Comparison of ENCODE assay signal across 8 mouse cellular contexts in the genomic region with DNA sequence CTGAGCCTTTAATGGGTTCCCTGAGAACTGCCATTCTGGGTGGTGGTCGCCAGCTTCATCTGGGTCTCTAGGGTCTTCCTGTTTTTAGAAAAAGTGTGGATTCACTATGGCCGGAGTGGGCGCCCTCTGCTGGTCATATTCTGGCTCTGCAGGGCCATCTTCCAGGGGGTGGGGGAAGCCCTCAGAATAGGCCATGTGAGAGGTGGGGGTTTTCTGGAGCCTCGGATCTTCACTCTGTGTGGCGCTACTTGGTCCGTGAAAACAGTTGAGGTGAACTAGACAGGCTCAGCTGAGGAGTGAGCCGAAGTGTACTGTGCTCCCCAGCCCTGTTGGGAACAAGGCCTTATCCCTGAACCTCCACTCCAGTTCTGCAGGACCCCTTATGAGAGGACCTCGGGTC. TPM values are rescaled to one million over a fixed set of nuclear protein-coding genes. Genes with fewer than 3 reads are reported as not detected.
DNase-seq lines count a peak whose midpoint lies in the region; ATAC-seq and TF ChIP-seq lines count a peak whose summit lies in the region.

No protein-coding gene starts in this region.

- peak overlapping the region; percentile 14; the same call in 1 of the 2 replicates for H3K4me2 ChIP-seq in forebrain, embryonic 15.5 days (replicated peaks)
- no peak overlapping the region for H3K4me2 ChIP-seq in midbrain, embryonic 11.5 days

- H3K27me3 ChIP-seq in forebrain, embryonic 15.5 days: peaks cover 2% of the 10 kb centered on the region; the same call in 1 of the 2 replicates
- H3K27me3 ChIP-seq in midbrain, embryonic 11.5 days (ENCODE audit: control insufficient read depth, insufficient read depth, low read length): peaks cover 5% of the 10 kb centered on the region
- H3K27me3 ChIP-seq in thymus, adult 2 months (ENCODE audit: control insufficient read depth, insufficient read depth, low read length): no peaks in the 10 kb centered on the region; the same call in 1 of the 2 replicates

- no peak overlapping the region for H3K9ac ChIP-seq in forebrain, embryonic 15.5 days (replicated peaks)
- H3K9ac ChIP-seq in midbrain, embryonic 11.5 days (ENCODE audit: low read length): no peak overlapping the region

- H3K4me1 ChIP-seq in forebrain, embryonic 15.5 days: peaks cover 45% of the 10 kb centered on the region
- peaks cover 7% of the 10 kb centered on the region for H3K4me1 ChIP-seq in midbrain, embryonic 11.5 days (ENCODE audit: control insufficient read depth, insufficient read depth, low read length)
- peaks cover 22% of the 10 kb centered on the region for H3K4me1 ChIP-seq in thymus, adult 2 months (replicated peaks; ENCODE audit: control insufficient read depth, insufficient read depth, low read length)

- TF ChIP-seq CTCF in thymus, adult 2 months (IDR thresholded peaks at IDR 0.05; ENCODE audit: borderline replicate concordance, control insufficient read depth, extremely low read depth, insufficient read depth, low read length, poor library complexity): peak; percentile 84

- H3K4me3 ChIP-seq in forebrain, embryonic 15.5 days: 0 out of 2 replicates have a peak overlapping the region, but pooled peaks have one; percentile 4
- H3K4me3 ChIP-seq in midbrain, embryonic 11.5 days (ENCODE audit: low read depth, low read length): no peak overlapping the region
- H3K4me3 ChIP-seq in thymus, adult 2 months (ENCODE audit: control insufficient read depth, insufficient read depth, low read length): peak overlapping the region; percentile 20; the same call in 1 of the 2 replicates

- no peaks in the 10 kb centered on the region for H3K36me3 ChIP-seq in forebrain, embryonic 15.5 days
- no peaks in the 10 kb centered on the region for H3K36me3 ChIP-seq in midbrain, embryonic 11.5 days (ENCODE audit: control insufficient read depth, insufficient read depth, low read length)
- no peaks in the 10 kb centered on the region for H3K36me3 ChIP-seq in thymus, adult 2 months (ENCODE audit: control insufficient read depth, insufficient read depth, low read length)

- WGBS in forebrain, embryonic 15.5 days: 3% methylated on average over 8 of the region's 8 CpGs
- 2% methylated on average over 8 of the region's 8 CpGs for WGBS in midbrain, embryonic 11.5 days
- 4% methylated on average over 8 of the region's 8 CpGs for WGBS in thymus, adult 2 months

- peak; percentile 58 for ATAC-seq in forebrain, embryonic 15.5 days (replicated peaks)
- peak; percentile 67 for ATAC-seq in midbrain, embryonic 11.5 days (ENCODE audit: low FRiP score)

- peak; percentile 53 for DNase-seq in right cerebral cortex, postnatal 4 days
- no peak for DNase-seq in right cerebral cortex, postnatal 25 days
- DNase-seq in c-Kit-negative CD71-positive TER-119-positive erythroid progenitor cells, embryonic 14.5 days (ENCODE audit: low read depth, low spot score): peak; percentile 25
- peak; percentile 58 for DNase-seq in kidney, postnatal 10 days
- DNase-seq in midbrain, embryonic 11.5 days (ENCODE audit: low spot score, missing footprints): peak; percentile 96
- DNase-seq in thymus, adult 2 months: peak; percentile 45
- no peak for DNase-seq in frontal cortex, postnatal 25 days (ENCODE audit: low spot score in 2 of 2)

- no peak for TF ChIP-seq POLR2A in thymus, adult 2 months (IDR thresholded peaks at IDR 0.05; ENCODE audit: control insufficient read depth, extremely low read depth, insufficient read depth, low read length, poor library complexity)

- no peaks in the 10 kb centered on the region for H3K9me3 ChIP-seq in forebrain, embryonic 15.5 days
- H3K9me3 ChIP-seq in midbrain, embryonic 11.5 days (ENCODE audit: control insufficient read depth, low read length): no peaks in the 10 kb centered on the region

- H3K27ac ChIP-seq in forebrain, embryonic 15.5 days (replicated peaks): no peak overlapping the region
- H3K27ac ChIP-seq in midbrain, embryonic 11.5 days (ENCODE audit: low read depth, low read length): no peak overlapping the region
- H3K27ac ChIP-seq in thymus, adult 2 months (ENCODE audit: control insufficient read depth, insufficient read depth, low read length): no peak overlapping the region; the same call in 1 of the 2 replicates

RNA-seq across cellular contexts. Expression of a gene that starts 6.7 kb away (rescaled TPM):
- polyA plus RNA-seq in forebrain, embryonic 15.5 days (2015; fragmentation: Nextera tagmentation; extraction: Ambion mirVana): 2.6 and 2.8 TPM in 2 replicates
- polyA plus RNA-seq in midbrain, embryonic 11.5 days (2014; fragmentation: Nextera tagmentation; extraction: Ambion mirVana): 0.95 and 1.5 TPM in 2 replicates
- polyA plus RNA-seq in thymus, adult 2 months (2012; rRNA removed): 1.5 and 7.0 TPM in 2 replicates

RNA-seq across cellular contexts. Expression of a gene that starts 8.3 kb away (rescaled TPM):
- 48.0 and 53.1 TPM in 2 replicates for polyA plus RNA-seq in forebrain, embryonic 15.5 days (2015; fragmentation: Nextera tagmentation; extraction: Ambion mirVana)
- polyA plus RNA-seq in midbrain, embryonic 11.5 days (2014; fragmentation: Nextera tagmentation; extraction: Ambion mirVana): 2.0 and 2.3 TPM in 2 replicates
- 0.92 and 1.0 TPM in 2 replicates for polyA plus RNA-seq in thymus, adult 2 months (2012; rRNA removed)

RNA-seq across cellular contexts. Expression of a gene that starts 24.8 kb away (rescaled TPM):
- polyA plus RNA-seq in forebrain, embryonic 15.5 days (2015; fragmentation: Nextera tagmentation; extraction: Ambion mirVana): not detected in 2 replicates
- 0.20 and 0.43 TPM in 2 replicates for polyA plus RNA-seq in midbrain, embryonic 11.5 days (2014; fragmentation: Nextera tagmentation; extraction: Ambion mirVana)
- 3.9 and 5.5 TPM in 2 replicates for polyA plus RNA-seq in thymus, adult 2 months (2012; rRNA removed)

RNA-seq across cellular contexts. Expression of a gene that starts 59.4 kb away (rescaled TPM):
- 15.3 and 17.2 TPM in 2 replicates for polyA plus RNA-seq in forebrain, embryonic 15.5 days (2015; fragmentation: Nextera tagmentation; extraction: Ambion mirVana)
- 20.0 and 26.9 TPM in 2 replicates for polyA plus RNA-seq in midbrain, embryonic 11.5 days (2014; fragmentation: Nextera tagmentation; extraction: Ambion mirVana)
- polyA plus RNA-seq in thymus, adult 2 months (2012; rRNA removed): 45.3 and 58.7 TPM in 2 replicates

RNA-seq across cellular contexts. Expression of a gene that starts 59.4 kb away (rescaled TPM):
- polyA plus RNA-seq in forebrain, embryonic 15.5 days (2015; fragmentation: Nextera tagmentation; extraction: Ambion mirVana): 106 and 115 TPM in 2 replicates
- polyA plus RNA-seq in midbrain, embryonic 11.5 days (2014; fragmentation: Nextera tagmentation; extraction: Ambion mirVana): 105 and 106 TPM in 2 replicates
- polyA plus RNA-seq in thymus, adult 2 months (2012; rRNA removed): 17.6 and 19.6 TPM in 2 replicates

Comparison
In these comparisons a context has a peak if more than half of its experiments do, and no peak if none do; other contexts are left out.
1. DNase-seq: peak in right cerebral cortex, postnatal 4 days (single experiment), c-Kit-negative CD71-positive TER-119-positive erythroid progenitor cells, embryonic 14.5 days (single experiment), kidney, postnatal 10 days (single experiment), midbrain, embryonic 11.5 days (single experiment) and thymus, adult 2 months (single experiment); none in right cerebral cortex, postnatal 25 days (single experiment) and frontal cortex, postnatal 25 days (0 of 2).
2. RNA of a gene that starts 8.3 kb away (polyA plus RNA-seq): 48.0 to 53.1 TPM in forebrain, embryonic 15.5 days; 2.0 to 2.3 TPM in midbrain, embryonic 11.5 days and 0.92 to 1.0 TPM in thymus, adult 2 months; every median in the first group is over 10 times any median in the second.